Mouse (Mus musculus) kidney, postnatal 36 days (tissue): Measurements from ENCODE around the gene Cry2.
"Not testable (repeated sequence)": the region's sequence is repeated elsewhere in the genome, so short reads cannot be mapped to it uniquely, and the experiment has no call there.

Source experiments
- DNase-seq, 2 experiments: peaks; one replicate each; pipeline ENCODE4 v3.0.0; 2021 to 2022; ENCODE audit warnings: mixed read lengths in 2 of 2

Gene Cry2

DNA sequence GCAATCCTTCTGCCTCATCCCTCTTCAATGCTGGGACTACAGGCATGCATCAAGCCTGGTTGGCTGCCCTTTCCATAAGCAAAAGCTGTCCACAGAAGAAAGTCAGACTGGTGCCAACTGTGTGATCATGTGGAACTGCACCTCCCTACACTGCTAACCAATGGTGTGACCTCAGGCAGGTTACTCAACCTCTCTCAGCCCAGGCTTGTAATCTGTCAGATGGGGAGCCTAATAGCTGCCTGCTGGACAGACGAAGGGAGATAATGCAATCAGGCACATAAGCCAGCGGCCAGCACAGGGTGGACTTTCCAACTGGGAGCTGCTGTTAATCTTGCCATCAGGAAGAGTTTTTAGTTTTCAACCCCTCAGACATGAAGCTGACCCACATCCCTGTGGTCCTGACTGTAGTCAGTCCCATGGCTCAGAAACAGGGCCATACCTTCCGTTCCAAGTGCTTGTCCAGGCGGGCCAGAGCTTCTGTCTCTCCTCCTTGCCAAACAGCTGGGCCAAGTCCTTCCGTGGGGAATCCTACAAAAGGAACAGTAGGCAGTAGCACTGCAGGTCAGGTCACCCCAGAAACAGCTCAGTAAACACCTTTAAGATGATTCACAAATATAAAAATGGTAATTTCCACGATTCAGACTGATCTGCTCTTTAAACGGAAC is 12.0 kb downstream of the Cry2 start:
- DNase-seq = peak; percentile 53 to 79

DNA sequence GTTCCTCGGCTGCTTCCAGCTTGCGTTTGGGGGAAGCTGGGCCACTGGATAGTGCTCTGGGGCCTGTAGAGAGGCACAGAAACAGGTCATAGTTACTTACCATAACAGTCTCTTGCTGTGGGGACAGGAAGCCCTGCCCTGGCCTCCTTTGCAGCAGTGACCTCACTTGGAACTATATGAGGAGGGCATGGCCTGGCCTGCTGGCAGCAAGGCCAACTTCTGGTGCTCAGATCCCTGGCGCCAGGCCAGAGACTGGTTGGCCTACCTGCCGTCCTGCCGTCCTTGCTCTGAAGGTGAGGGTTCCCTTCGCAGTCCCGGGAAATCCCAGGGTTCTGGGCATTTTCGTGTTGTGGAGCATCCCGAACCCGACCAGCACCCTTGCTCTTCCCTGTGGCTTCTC is 22.1 kb downstream of the Cry2 start:
- peak in 1 of 2 experiments; percentile 69 for DNase-seq

DNA sequence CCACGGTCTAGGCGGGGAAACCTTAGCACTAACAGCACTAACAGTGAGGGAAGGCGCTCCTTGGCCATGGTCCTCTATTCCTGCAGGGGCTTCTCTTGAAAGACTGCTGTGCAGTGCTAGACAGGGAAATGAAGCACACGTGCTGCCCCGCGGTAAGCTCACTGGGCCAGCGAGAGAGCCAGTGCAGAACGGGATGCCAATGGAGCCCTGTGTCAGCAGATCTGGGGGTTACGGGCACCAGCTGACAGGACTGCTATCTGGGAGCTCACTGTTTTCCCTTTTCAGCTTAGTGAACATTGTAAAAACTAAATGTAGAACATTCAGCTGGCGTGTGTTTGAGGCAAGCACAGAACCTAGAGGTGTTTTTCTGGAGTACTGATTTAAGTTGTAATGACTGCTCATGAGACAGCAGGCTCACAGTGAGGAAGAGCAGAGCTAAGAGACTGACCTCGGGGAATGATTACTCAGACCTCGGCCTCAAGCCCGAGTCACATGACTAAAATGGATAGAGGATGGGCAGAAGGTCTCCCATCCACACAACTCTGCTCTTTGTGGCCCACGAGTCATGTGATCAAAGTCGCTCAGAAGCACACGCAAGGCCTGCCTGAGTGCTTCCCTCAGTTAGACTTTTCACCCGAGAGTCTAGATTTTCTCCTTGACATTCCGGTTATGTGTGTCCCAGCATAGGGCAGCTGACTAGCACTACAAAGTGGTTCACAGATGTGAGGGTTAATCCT is 25.4 kb downstream of the Cry2 start:
- DNase-seq = peak; percentile 68 to 75

DNA sequence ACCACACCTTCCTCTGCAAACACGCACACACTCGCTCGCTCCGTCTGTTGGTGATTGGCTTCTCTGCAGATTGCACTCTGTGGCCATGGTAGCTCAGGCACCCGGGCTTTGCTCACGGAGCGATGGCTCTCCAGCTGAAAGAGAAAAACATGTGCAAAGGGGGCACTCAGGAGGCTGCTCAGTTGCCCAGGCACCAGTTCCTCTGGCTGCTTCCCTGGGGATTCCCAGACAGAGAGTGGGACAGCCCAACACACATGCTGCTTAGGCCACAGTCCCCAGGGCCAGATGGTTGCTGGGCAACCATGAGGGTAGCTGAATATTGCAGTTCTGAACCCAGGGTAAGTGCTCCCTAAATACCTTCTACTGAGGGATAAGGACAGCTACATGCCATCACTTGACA is 28.2 kb downstream of the Cry2 start:
- DNase-seq = no peak

DNA sequence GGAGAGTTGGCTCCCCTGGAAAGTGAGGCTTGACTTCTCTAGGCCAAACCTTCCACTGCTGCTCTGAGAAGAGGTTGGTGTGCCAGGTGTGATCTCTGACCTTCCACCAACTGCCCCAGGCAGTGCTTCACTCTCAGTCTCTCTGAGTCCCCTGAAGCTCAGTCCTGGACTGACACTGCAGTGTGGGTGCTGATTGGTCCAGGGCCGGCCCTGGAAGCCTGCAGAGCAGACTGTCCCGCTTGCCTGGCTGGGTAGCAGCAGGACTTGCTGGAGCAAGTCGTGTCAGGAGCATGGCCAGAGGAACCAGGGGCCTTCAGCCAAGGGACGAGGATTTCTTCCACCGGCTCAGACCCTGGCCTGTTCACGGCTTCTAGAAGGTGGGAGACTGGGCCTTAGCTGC is 29.1 kb downstream of the Cry2 start:
- DNase-seq = no peak

DNA sequence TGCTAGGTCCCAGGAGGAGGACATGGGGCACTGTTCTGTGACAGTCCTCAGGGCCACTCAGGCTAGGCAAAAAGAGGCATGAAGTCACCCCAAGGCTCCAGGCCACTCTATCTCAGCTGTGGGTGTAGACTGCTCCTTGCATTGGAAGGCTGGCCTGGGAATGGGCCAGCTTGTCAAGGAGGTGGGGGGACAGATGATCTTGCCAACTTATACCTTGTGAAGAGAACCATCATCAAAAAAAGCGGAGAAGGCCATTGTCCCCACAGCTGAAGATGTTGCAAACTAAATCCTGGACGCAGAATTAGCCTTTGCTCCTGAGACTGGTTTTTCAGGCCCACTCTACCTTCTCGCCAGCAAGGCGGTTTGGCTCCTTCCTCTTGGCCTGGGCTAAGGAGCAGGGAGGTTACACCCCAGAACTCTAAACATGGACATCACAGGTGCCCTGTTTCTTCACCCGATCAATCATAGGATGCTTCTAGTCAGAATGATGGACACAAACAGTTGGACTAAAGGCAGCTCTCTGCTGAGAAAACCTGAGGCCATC is 30.0 kb downstream of the Cry2 start:
- no peak for DNase-seq

DNA sequence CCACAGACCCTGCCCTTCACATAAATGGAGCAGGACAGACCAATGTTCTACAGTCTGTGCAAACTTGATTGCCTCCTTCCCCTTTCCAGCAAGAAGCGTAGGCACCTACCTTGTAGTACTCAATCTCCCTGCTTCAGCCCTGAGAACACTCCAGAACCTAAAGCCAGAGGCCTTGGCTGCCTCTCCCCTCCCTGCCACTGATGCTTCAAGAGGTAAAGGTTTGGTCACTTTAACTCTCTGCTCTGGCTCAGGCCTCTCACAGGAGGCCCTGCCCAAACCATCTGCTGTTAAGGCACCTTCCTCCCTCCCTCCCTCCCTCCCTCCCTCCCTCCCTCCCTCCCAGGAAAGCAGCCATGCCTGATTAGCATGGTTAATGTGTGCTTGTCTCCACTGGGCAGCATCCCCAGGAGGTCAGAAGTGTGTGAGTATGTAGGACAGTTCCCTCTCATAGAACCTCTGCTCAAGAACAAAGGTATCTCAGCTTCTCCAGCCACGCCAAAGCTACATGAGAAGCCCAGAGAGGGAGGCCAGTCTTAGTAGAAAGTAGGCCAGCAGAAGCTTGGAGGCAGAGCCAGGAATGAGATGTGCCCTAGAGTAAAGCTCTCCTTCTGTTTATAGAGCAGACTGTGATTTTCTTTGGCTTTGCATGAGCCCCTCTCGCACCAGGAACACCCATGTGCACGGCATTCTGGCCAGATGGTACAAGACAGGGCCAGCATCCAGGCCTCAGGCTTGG is 31.1 kb downstream of the Cry2 start:
- peak; percentile 65 to 76 for DNase-seq

DNA sequence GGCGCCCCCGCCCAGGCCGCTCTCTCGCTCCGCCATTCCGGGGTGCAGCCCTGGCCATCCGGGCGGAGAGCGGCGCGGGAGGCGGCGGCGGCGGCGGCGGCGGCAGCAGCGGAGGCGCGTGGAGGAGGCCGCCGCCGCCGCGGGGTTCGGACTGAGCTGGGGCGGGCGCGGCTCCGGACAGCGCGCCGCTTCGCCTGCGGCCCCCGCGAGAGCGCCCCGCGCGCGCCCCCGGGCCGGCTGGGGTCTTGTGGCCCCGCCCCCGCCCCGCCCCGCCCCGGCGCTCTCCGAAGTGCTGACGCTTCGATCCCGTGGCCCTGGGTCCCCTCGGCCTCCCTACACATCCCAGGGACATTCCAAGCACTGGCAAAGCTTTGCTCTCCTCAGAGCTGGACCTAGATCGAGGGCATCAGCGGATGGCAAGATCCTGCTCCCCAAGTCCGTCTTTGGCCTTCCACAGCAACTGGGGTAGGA is 32.7 kb downstream of the Cry2 start, which contains the start of gene Mapk8ip1:
TSS of gene Mapk8ip1 (minus strand) at position 173 of the 471 bp plus-strand sequence.
- DNase-seq = peak in 1 of 2 experiments; percentile 52

DNA sequence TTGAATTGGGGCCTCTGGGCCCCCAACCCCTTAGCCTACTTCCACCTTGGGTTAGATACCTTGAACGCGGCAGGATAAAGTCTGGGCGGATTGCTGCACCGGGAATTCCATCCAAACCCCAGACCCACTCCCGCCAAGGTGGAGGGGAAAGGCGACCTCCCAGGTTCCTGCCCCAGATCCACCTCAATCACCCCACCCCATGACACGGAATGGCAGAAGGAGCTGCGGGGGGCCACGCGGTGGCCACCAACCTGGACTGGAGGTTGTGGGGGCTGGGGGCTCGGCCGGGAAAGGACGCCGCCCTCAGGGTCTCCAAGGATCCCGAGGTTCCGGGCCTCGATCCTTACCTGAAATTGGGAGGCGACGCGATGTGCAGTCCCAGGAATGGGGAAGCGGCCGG is 33.2 kb downstream of the Cry2 start:
- no peak for DNase-seq

DNA sequence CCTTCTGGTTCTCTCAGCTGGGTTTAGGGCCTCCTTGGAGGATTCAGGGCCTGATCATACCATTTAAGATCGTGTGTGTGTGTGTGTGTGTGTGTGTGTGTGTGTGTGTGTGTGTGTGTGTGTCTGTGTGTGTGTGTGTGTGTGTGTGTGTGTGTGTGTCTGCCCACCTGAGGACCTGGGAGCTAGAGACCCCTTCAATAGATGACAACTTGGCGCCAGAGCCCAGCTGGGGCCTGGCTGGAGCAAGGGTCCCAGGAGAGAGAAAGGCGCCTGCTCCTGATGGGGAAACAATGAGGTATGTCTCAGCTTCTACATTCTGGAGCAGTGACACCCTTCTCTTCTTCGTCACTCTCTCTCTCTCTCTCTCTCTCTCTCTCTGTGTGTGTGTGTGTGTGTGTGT is 34.0 kb downstream of the Cry2 start:
- DNase-seq = not testable (repeated sequence)

DNA sequence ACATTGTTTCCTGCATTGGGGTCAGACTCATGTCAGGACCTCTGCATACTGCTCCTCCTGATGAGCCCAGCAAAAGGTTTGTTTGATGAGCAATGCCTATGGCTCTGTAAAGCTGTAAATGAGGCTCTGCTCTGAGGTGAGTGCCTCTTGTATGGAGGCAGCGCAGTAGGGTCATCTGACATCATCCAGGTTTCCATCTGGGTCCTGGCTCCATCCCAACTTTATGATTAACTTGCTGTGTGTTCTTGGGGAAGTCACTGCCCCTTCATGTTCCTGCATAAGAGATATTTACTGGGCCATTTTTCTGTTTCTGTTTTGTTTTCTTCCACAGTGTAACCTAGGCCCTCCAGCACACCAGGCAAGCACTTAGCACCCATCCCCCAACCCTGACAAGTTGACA is 36.4 kb downstream of the Cry2 start:
- DNase-seq = no peak

DNA sequence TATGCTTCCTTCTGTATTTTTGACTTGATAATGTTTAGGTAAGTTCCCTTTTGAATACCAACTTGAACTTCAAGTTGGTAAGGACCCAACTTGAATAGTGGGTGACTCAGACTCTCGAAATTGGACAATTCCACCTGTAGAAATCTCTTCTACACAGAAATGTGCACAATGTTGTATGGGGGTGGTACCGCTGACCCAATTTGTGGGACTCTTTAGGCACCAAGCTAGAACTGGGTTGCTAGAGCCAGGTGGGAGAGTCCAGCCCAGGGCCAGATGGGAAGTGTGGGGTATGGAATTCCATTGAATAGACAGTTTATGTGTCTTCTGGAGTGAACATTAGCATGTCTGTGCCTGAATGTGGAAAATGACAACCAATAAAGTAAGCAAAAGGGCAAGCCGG is 38.3 kb downstream of the Cry2 start:
- no peak for DNase-seq

DNA sequence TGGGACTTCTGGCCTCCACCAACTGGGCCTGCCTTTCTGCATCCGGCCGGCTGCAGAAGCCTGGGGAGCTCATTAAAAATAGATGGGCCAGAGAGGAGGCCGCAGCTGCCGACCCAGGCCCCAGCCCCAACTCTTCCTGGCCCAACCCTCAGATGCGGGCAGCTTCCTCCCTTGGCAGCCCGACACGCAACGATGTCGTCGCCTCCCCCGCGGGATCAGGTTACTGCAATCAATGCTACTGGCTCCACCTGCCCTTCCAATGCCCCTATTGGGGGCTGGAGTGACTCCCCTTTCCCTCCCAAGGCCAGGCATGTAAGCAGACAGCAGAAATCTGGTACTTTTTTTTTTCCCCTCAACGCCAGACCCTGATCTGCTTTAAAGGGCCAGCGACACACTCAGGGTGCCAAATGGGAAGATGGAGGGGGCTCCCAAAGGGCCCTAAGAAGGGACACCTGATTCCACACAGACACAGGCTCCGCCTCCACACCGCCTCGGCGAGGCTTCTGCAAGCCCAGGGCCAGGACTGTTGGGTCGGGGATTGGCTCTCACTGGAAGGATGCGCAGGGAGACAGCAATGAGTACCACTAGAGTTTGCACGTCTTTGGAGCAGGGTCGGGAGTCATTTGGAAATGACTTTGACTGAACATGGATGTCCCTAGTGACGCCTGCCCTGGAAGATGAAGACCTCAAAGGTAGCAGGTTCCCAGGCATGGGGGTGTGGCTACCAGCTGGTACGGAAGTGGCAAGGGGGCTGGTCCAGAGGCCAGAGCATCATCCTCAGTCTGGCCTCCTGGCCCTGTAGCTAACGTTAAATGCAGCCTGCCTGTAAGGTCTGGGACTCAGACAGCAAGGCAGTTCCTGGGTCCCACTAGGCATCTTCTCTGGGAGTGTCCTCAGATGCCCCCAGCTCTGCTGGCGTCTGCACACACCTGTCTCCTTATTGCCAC is 41.3 kb downstream of the Cry2 start:
- DNase-seq = no peak

DNA sequence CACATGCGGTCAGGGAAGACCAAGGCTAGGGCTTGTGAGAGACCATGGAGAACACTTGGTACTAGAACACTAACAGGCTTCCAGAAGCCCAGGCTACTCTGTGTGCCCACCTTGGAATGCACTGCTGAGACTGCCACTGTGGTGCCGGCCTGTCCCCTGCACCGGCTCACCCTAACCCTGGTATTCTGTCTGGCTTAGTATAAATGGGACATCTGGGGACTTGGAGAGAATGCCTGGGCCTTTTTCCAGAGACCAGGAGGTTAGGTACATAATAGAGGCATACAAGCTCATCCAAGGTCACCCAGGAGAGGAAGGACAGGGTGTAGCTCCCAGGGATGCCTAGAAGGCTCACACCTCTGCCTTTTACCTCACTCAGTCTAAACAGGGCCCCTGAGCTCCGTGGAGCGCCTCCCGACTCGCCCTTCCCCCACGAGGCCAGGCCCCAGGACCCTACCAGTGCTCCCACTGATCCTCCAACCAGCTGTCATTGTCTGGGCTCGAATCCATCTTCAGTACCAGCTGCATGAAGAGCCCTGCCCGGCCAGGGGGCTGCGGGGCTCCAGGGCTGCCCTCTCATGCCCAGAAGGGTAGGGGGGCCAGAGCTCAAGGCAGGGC is 42.0 kb downstream of the Cry2 start:
- no peak for DNase-seq

DNA sequence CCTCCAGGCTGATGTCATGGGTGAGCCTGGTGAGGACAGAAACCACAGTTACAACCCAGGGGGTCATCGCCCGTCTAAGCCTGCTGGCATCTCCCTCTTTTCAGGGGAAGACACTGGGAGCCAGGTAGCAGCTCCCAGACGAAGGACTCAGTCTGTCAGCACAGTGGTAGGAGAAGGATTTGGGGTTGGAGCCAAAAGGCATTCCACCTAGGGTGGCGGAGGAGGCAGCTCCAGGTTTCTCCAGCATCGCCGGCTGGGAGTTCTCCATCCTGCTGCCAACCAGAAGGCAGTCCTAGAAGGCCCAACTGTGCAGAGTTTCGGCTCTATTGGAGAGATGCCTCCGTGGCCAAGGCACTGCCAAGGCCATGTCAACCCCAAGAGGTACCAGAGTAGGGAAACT is 42.7 kb downstream of the Cry2 start:
- DNase-seq = no peak

DNA sequence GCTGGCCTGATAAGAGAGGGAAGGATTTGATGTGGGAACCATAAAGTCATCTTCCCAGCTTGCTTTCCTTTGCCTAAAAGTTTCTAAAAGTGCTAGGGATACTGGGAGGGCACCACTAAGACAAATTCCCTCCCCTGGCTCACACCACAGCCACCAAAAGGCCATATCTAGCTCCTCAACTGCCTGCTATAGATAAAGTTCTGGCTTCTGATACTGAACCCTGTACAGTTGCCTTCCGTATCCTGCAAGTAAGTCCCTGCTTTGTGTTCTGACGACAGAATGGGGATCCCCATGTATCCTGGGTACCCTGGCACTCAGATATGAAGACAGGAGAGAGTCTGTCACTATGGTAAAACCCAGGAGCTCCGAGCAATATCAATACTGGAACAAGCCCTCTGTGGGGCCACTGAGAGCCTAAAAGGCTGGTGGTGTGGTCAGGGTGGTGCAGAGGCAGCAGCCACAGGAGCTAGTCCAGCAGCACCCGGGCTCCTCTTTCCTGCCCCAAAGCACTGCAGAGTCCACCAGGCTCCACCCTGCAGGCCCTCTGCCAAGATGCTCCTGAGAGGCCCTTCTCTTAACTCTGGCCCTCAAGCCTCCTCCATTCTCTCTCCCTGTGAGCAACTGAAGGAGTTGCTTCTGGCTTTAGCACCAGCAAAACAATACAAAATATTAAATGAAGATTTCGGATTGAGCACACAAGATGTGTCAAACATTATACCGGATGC is 43.5 kb downstream of the Cry2 start:
- DNase-seq = peak in 1 of 2 experiments; percentile 66

DNA sequence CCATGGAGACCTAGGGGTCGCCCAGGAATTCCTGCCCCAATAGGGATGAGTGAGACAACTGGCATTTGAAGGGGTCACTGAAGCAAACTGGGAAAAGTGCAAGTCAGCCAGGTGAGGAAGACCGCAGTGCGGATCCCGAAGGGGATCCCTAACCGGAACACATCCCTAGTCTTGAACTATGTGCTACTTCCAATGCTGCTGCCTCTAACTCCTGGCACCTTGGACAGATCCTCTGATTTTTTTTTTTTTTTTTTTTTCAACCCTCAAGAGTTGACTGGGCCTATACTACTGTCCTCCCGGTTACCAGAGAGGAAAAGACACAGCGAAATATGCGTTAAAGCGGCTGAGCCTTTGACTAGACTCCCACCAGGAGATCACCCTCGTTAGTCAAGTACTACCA is 44.2 kb downstream of the Cry2 start:
- no peak for DNase-seq

DNA sequence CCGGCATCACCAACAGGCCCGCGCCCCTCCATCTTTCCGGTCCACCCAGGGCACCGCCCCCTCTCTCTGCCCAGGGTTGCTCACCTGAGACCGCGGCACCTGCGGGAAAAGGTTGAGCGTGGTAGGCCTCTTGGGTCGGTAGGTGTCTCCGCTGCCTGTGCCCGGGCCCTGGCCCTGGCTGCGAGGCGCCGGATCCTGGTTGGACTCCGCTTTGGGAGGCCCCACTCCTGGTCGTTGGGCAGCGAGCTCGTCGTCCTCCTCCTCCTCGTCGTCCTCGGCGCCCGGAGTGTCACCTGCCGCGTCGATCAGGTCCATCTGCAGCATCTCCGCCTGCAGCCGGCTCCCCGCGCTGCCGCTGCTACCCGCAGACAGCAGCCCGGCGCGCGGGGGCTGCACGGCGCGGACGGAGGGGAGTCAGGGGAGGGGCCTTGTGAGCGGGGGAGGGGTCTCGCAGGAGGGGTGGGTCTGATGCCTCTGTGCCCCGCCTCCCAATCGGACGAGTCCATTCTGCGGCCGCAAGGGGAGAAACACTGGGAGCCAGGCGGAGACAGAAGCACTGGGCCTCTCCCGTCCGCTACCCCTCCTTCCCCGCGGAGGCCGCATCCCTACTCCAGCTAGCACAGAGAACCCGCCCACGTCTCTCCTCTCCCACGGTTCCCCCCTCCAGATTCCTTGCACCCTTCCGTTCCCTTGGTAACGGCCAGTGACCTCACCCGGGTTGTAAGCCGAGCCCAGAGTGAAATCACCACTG is 44.8 kb downstream of the Cry2 start:
- peak; percentile 86 to 88 for DNase-seq

DNA sequence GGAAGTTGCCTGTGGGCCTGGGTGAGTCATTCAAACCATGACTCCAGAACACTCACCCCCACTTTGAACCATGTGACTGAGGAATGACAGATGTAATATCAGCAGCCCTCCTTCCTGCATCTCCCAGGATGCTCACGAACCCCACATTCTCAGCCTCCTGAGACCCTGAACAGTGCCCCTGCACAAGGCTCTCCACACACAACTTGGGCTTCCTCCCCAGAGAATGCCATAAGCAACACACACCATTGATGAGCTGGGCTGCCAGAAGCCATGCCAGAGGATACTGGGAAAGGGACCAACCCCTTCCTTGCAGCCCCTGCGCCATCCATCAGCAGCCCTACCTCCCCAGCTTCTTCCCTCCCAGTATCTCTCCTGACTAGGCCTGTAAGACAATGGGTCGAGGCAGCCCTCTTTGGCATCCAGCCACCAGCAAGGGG is 45.7 kb downstream of the Cry2 start:
- no peak for DNase-seq

DNA sequence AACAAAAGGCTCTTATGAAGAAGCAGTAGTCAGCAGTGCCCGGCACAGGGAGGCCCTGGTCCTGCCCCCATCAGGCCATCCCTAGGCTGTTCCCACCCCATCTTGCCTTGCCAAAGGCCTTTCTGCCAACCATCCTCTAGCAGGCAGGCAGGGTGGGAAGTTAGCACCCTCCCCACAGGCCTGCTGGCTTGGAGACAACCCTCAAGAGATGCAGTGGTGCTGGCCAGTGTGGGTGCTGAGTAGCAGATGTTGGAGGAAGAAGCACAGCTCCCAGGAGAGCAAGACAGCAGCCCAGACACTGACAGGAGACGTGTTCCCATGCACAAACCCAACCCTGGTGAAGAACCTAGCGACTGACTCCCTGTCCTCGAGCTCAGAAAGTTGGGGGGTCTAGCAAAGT is 46.2 kb downstream of the Cry2 start:
- DNase-seq = no peak
